Mouse (Mus musculus) lung, embryonic 14.5 days (tissue): Measurements from ENCODE around the gene Gm9789. TPM values are rescaled to one million over a fixed set of nuclear protein-coding genes. Genes with fewer than 3 reads are reported as not detected.
"Not testable (repeated sequence)": the region's sequence is repeated elsewhere in the genome, so short reads cannot be mapped to it uniquely, and the experiment has no call there.

Experiments used
- ATAC-seq: fragments of 200-750 bp; cut with Nextera tagmentation; 2 replicates; pipeline ENCODE4 v1.8.0; 2017; ENCODE audit warnings: mild to moderate bottlenecking, moderate TSS enrichment, moderate library complexity; ENCODE audit not compliant: insufficient read depth
- DNase-seq: peaks from one replicate; pipeline ENCODE4 v3.0.0-alpha.2; 2015
- H3K27ac ChIP-seq: fragments of 300-500 bp; sonication (generic); 2 replicates; pipeline ENCODE4 v1.5.1; 2014; ENCODE audit warnings: low read depth, mild to moderate bottlenecking, moderate library complexity
- H3K27me3 ChIP-seq: fragments of 300-500 bp; sonication (generic); 2 replicates; pipeline ENCODE4 v1.6.1; 2014; ENCODE audit warnings: low read length, control low read depth; ENCODE audit not compliant: insufficient read depth
- H3K36me3 ChIP-seq: fragments of 300-500 bp; sonication (generic); 2 replicates; pipeline ENCODE4 v1.6.1; 2014; ENCODE audit warnings: control low read depth; ENCODE audit not compliant: insufficient read depth
- H3K4me1 ChIP-seq: fragments of 300-500 bp; sonication (generic); 2 replicates; pipeline ENCODE4 v1.6.1; 2014; ENCODE audit warnings: antibody characterized with exemption, control low read depth; ENCODE audit not compliant: insufficient read depth
- H3K4me2 ChIP-seq: fragments of 300-500 bp; sonication (generic); 2 replicates; pipeline ENCODE4 v1.6.1; 2014; ENCODE audit warnings: mild to moderate bottlenecking
- H3K4me3 ChIP-seq: fragments of 300-500 bp; sonication (generic); 2 replicates; pipeline ENCODE4 v1.5.1; 2014; ENCODE audit warnings: low read depth, low read length
- H3K9ac ChIP-seq: fragments of 300-500 bp; sonication (generic); 2 replicates; pipeline ENCODE4 v1.6.1; 2014
- H3K9me3 ChIP-seq: fragments of 300-500 bp; sonication (generic); 2 replicates; pipeline ENCODE4 v1.6.1; 2016; ENCODE audit warnings: low read depth, low read length, control low read depth
- CTCF ChIP-seq: IDR thresholded peaks from 2 replicates; pipeline ENCODE4 v1.5.1; 2016; ENCODE audit warnings: antibody characterized with exemption, low read depth
- WGBS: fragments of 180-500 bp; shearing (Covaris S2); extraction: QIAGEN DNeasy Blood & Tissue Kit; methylation state at CpG from one replicate; pipeline ENCODE4 v1.1.7; 2014; 5-methylcytosine and 5-hydroxymethylcytosine counted together
- polyA plus RNA-seq: library from polyadenylated mRNA; unstranded; fragments of >200 nt; fragmentation: Nextera tagmentation; extraction: Ambion mirVana; gene quantifications from 2 replicates; pipeline ENCODE4 v1.2.1, GENCODE M21; 2014

The Gm9789 gene
- polyA plus RNA-seq: not detected in 2 replicates

DNA sequence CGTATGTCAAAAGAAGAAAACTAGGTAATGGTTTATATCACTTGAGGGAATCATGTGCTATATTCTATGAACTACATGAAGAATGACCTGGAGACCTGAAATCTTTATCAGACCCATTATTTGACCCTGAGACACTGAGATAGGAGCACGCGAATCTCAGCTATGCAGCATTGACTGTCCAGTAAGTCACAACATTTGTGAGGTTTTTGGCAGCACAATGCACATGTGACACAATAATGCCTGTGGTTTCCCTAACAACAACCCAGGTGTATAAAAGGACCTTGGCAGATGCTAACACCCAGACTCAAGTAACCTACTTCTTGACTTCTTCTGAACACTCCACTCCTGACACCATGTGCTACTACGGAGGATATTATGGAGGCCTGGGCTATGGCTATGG, at the start of gene Gm9789:
Gm9789 (plus strand) TSS at position 301 of the 400 bp plus-strand sequence.
- H3K27me3 ChIP-seq: no peaks in the 10 kb centered on the region
- H3K4me1 ChIP-seq: no peaks in the 10 kb centered on the region
- H3K4me3 ChIP-seq: no peak within 1 kb of the TSS
- 83% methylated on average over 4 of the region's 4 CpGs for WGBS
- DNase-seq (no peak), ATAC-seq (no peak)
- H3K9ac ChIP-seq: no peak within 1 kb of the TSS
- no peaks in the 10 kb centered on the region for H3K9me3 ChIP-seq
- H3K27ac ChIP-seq: no peak within 1 kb of the TSS
- H3K4me2 ChIP-seq: no peak within 1 kb of the TSS
- no peak for TF ChIP-seq CTCF
- H3K36me3 ChIP-seq: no peaks in the 10 kb centered on the region

DNA sequence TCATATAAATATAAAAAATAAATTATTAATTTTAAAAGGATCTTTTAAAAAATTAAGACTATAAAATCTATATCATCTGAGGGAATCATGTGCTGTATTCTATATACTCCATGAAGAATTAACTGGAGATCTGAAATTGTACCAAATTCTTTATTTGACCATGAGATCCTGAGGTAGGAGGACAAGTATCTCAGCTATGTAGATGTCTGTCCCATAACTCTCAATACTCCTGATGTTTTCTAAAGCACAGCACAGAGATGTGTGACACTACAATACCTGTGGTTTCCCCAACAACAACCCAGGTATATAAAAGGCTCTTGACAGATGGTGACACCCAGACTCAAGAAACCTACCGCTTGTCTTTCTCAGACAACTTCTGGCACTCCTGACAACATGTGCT, 17.2 kb upstream of the Gm9789 start, which contains the start of gene Gm6358:
Gm6358 (plus strand) TSS at position 301 of the 400 bp plus-strand sequence.
- H3K4me1 ChIP-seq: no peaks in the 10 kb centered on the region
- H3K9ac ChIP-seq: no peak within 1 kb of the TSS
- DNase-seq (no peak), ATAC-seq (no peak)
- no peak within 1 kb of the TSS for H3K4me2 ChIP-seq
- TF ChIP-seq CTCF: no peak
- no peaks in the 10 kb centered on the region for H3K36me3 ChIP-seq
- H3K27me3 ChIP-seq: no peaks in the 10 kb centered on the region
- 92% methylated on average over 1 of the region's 1 CpGs for WGBS
- no peak within 1 kb of the TSS for H3K4me3 ChIP-seq
- H3K27ac ChIP-seq: no peak within 1 kb of the TSS
- no peaks in the 10 kb centered on the region for H3K9me3 ChIP-seq

DNA sequence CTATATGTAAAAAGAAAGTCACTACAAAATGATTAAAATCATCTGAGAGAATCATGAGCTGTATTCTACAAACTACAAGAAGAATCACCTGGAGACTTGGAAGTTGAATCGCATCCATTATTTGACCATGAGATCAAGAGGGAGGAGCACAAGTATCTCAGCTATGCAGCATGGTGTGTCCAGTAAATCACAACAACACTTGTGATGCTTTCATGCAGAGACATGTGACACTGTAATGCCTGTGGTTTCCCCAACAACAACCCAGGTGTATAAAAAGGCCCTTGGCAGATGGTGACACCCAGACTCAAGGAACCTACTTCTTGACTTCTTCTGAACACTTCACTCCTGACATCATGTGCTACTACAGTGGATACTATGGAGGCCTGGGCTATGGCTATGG, 7.0 kb upstream of the Gm9789 start, which contains the start of gene Gm10061:
Gm10061 (plus strand) TSS at position 301 of the 400 bp plus-strand sequence.
- no peak within 1 kb of the TSS for H3K27ac ChIP-seq
- H3K27me3 ChIP-seq: no peaks in the 10 kb centered on the region
- no peak within 1 kb of the TSS for H3K9ac ChIP-seq
- no peak for DNase-seq
- 90% methylated on average over 1 of the region's 1 CpGs for WGBS
- H3K4me1 ChIP-seq: no peaks in the 10 kb centered on the region
- no peak within 1 kb of the TSS for H3K4me3 ChIP-seq
- ATAC-seq: no peak
- H3K36me3 ChIP-seq: no peaks in the 10 kb centered on the region
- no peak for TF ChIP-seq CTCF
- no peak within 1 kb of the TSS for H3K4me2 ChIP-seq
- H3K9me3 ChIP-seq: no peaks in the 10 kb centered on the region

DNA sequence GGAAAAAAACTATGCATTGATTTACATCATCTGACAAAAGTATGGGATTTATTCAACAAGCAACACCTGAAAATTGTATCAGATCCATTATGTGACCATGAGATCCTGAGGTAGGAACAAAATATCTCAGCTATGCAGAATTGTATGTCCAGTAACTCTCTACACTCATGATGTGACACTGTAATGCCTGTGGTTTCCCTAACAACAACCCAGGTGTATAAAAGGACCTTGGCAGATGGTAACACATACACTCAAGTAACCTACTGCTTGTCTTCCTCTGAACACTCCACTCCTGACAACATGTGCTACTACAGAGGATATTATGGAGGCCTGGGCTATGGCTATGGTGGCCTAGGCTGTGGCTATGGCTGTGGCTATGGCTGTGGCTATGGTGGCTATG, 11.4 kb downstream of the Gm9789 start, which contains the start of gene Gm7735:
Gm7735 (plus strand) TSS at position 301 of the 400 bp plus-strand sequence.
- not testable (repeated sequence) for H3K27me3 ChIP-seq, H3K4me1 ChIP-seq, H3K4me3 ChIP-seq, ATAC-seq, H3K36me3 ChIP-seq, H3K9ac ChIP-seq, DNase-seq, H3K9me3 ChIP-seq, H3K4me2 ChIP-seq, H3K27ac ChIP-seq

DNA sequence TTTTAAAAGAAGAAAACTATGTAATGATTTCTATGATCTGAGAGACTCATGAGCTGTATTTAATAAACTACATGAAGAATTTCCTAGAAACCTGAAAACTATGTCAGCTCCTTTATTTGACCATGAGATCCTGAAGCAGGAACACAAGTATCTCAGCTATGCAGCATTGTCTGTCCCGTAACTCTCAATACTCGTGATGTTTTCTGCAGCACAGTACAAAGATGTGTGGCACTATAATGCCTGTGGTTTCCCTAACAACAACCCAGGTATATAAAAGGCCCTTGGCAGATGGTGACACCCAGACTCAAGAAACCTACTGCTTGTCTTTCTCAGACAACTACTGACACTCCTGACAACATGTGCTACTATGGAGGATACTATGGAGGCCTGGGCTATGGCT, 16.7 kb downstream of the Gm9789 start, which contains the start of gene 1110057P08Rik:
1110057P08Rik (plus strand) TSS at position 301 of the 400 bp plus-strand sequence.
- no peak within 1 kb of the TSS for H3K27ac ChIP-seq
- no peak for TF ChIP-seq CTCF
- DNase-seq (no peak), ATAC-seq (no peak)
- H3K9me3 ChIP-seq: no peaks in the 10 kb centered on the region
- no peak within 1 kb of the TSS for H3K4me2 ChIP-seq
- 71% methylated on average over 2 of the region's 2 CpGs for WGBS
- H3K4me3 ChIP-seq: no peak within 1 kb of the TSS
- H3K36me3 ChIP-seq: no peaks in the 10 kb centered on the region
- no peaks in the 10 kb centered on the region for H3K27me3 ChIP-seq
- H3K9ac ChIP-seq: no peak within 1 kb of the TSS
- H3K4me1 ChIP-seq: no peaks in the 10 kb centered on the region

DNA sequence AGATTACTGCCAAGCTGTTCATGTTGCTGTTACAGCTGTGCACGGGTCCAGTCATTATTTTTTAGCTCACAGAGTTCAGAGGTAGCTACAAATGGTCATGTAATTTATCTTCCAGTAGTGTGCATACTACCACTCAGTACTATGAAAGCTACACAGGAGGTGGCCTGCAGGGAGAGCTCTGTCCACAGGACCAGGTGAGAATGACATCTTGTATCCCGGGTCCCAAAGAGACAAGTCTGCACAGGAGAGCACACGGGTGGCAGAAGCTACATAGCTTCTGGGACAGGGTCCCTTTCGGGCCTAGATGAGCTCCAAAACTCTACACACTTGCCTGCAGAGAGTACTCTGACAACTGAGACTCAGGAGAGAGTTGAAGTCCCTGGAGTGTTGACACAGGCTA, 30.9 kb downstream of the Gm9789 start:
- Histone ChIP-seq H3K27me3 (no peaks in the 10 kb centered on the region), H3K4me1 (no peaks in the 10 kb centered on the region), H3K36me3 (no peaks in the 10 kb centered on the region), H3K27ac (no peak overlapping the region), H3K9ac (no peak overlapping the region), H3K4me3 (no peak overlapping the region), H3K4me2 (no peak overlapping the region), H3K9me3 (no peaks in the 10 kb centered on the region)
- DNase-seq (no peak), ATAC-seq (no peak)
- 81% methylated on average over 4 of the region's 4 CpGs for WGBS
- no peak for TF ChIP-seq CTCF

DNA sequence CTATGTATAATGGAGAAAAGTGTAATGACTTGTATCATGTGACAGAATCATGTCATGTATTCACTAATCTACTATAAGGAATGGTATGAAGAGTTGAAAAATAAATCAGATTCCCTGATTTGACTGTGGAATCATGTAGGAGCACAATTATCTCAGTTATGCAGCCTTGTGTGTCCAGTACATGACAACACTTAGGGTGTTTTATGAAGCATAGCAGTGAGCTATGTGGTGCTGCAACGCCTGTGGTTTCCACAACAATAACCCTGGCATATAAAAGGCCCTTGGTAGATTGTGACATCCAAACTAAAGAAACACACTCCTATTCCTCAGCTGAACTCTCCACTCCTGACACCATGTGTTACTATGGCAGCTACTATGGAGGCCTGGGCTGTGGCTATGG, 47.8 kb downstream of the Gm9789 start, which contains the start of gene Krtap20-2:
Krtap20-2 (plus strand) TSS at position 301 of the 400 bp plus-strand sequence.
- Histone ChIP-seq H3K27ac (no peak within 1 kb of the TSS), H3K27me3 (no peaks in the 10 kb centered on the region), H3K9me3 (no peaks in the 10 kb centered on the region), H3K4me2 (no peak within 1 kb of the TSS), H3K4me3 (no peak within 1 kb of the TSS), H3K4me1 (no peaks in the 10 kb centered on the region), H3K36me3 (no peaks in the 10 kb centered on the region), H3K9ac (no peak within 1 kb of the TSS)
- WGBS: 50% methylated on average over 1 of the region's 1 CpGs
- ATAC-seq: no peak
- no peak for TF ChIP-seq CTCF
- DNase-seq: no peak

Other genes starting within 250 kb of the Gm9789 start
- gene Krtap19-9b, start 225.7 kb upstream of the Gm9789 start, polyA plus RNA-seq: not detected in 2 replicates
- not detected in 2 replicates for gene Krtap16-3, start 195.1 kb upstream of the Gm9789 start, polyA plus RNA-seq
- not detected in 2 replicates for gene Krtap22-2, start 147.2 kb upstream of the Gm9789 start, polyA plus RNA-seq
- gene Gm10229, start 142.7 kb upstream of the Gm9789 start, polyA plus RNA-seq: not detected in 2 replicates
- gene Krtap6-1, start 126.3 kb upstream of the Gm9789 start, polyA plus RNA-seq: not detected in 2 replicates
- gene Gm10228, start 116.5 kb upstream of the Gm9789 start, polyA plus RNA-seq: not detected in 2 replicates
- not detected in 2 replicates for gene Krtap6-5, start 110.1 kb upstream of the Gm9789 start, polyA plus RNA-seq
- gene 1110025L11Rik, start 94.0 kb upstream of the Gm9789 start, polyA plus RNA-seq: not detected in 2 replicates
- gene Krtap6-3, start 73.9 kb upstream of the Gm9789 start, polyA plus RNA-seq: not detected in 2 replicates
- gene Gm6358, start 17.1 kb upstream of the Gm9789 start, polyA plus RNA-seq: not detected in 2 replicates
- gene Gm10061, start 6.9 kb upstream of the Gm9789 start, polyA plus RNA-seq: not detected in 2 replicates
- not detected in 2 replicates for gene Gm7735, start 11.5 kb downstream of the Gm9789 start, polyA plus RNA-seq
- not detected in 2 replicates for gene 1110057P08Rik, start 16.8 kb downstream of the Gm9789 start, polyA plus RNA-seq
- gene Krtap20-2, start 47.9 kb downstream of the Gm9789 start, polyA plus RNA-seq: not detected in 2 replicates
- gene Krtap21-1, start 245.9 kb downstream of the Gm9789 start, polyA plus RNA-seq: not detected in 2 replicates